ENCODE assay signal across 8 mouse cellular contexts in the genomic region with DNA sequence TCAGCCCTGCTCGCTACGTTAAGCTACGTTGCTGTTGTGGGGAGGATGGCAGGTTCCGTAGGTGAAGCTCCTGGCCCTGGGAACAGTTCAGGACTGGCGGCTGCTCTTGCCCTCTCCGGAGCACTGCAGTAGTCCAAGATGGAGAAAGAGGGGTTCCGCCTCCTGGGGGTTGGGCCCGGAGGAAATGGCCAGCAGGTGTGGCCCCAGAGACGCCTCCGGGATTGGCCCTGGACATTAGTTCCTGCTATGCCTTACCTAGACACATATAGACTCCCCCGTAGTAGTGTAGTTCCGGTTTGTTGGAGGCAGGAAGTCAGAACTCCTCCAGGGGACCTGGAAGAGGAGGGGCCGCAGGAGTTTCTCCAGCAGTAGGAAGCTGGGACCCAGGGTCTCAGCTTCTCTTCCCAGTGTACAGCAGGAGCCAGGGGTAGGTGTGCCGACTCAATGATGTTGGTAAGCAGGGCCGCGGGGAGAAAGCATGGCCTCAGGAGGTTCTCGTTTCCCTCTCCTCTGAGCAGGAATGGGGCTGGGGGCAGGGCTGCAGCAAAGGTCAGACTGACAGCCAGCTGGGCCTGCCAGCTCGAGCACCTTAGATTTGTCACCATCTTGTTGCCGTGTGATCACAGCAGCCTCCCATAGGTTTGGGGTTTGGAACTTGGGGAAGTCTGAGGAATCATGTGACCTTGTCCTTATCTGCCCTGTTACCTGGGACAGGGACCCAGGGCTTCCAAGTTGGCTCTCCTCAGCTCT. TPM values are rescaled to one million over a fixed set of nuclear protein-coding genes. Genes with fewer than 3 reads are reported as not detected.
A peak's percentile ranks its signal among the peaks of the same experiment; 100 is the strongest.
DNase-seq lines count a peak whose midpoint lies in the region; ATAC-seq and TF ChIP-seq lines count a peak whose summit lies in the region.

No protein-coding gene starts in this region.

- H3K4me3 ChIP-seq in brown adipose tissue, adult 24 weeks (ENCODE audit: insufficient read depth, low read depth, low read length): peak overlapping the region; percentile 13; the same call in 1 of the 2 replicates
- peak overlapping the region; percentile 37 for H3K4me3 ChIP-seq in intestine, postnatal 0 days (ENCODE audit: low read depth, low read length)

- peak overlapping the region; percentile 70 for H3K4me2 ChIP-seq in intestine, postnatal 0 days (replicated peaks; ENCODE audit: low read depth)

- DNase-seq in kidney, adult 11 months: peak; percentile 49
- no peak for DNase-seq in kidney, postnatal 14 days
- DNase-seq in adipocyte (ENCODE audit: low spot score): no peak
- no peak for DNase-seq in ovary, postnatal 14 days (ENCODE audit: low spot score)
- no peak for DNase-seq in gastrocnemius, adult 18-20 months (ENCODE audit: low spot score)

- peaks cover 38% of the 10 kb centered on the region for H3K36me3 ChIP-seq in intestine, postnatal 0 days (ENCODE audit: control insufficient read depth, insufficient read depth)

- H3K27ac ChIP-seq in brown adipose tissue, adult 24 weeks (replicated peaks; ENCODE audit: low read depth, low read length): no peak overlapping the region
- H3K27ac ChIP-seq in intestine, postnatal 0 days (ENCODE audit: low read depth, low read length): peak overlapping the region; percentile 90

- peaks cover 27% of the 10 kb centered on the region for H3K4me1 ChIP-seq in brown adipose tissue, adult 24 weeks (ENCODE audit: control insufficient read depth, insufficient read depth, insufficient read length, low read length)
- peaks cover 13% of the 10 kb centered on the region; the same call in 1 of the 2 replicates for H3K4me1 ChIP-seq in intestine, postnatal 0 days (replicated peaks; ENCODE audit: control insufficient read depth, insufficient read depth, low read length)

- no peaks in the 10 kb centered on the region for H3K27me3 ChIP-seq in intestine, postnatal 0 days (replicated peaks; ENCODE audit: control insufficient read depth, insufficient read depth, low read length)

- 23% methylated on average over 19 of the region's 19 CpGs for WGBS in intestine, postnatal 0 days

- peak; percentile 18; the same call in 1 of the 2 replicates for TF ChIP-seq CTCF in intestine, postnatal 0 days (IDR thresholded peaks at IDR 0.05; ENCODE audit: low read depth)

- peak overlapping the region; percentile 56 for H3K9ac ChIP-seq in intestine, postnatal 0 days (ENCODE audit: low read depth, low read length)

- ATAC-seq in intestine, postnatal 0 days: peak; percentile 60
- peak; percentile 65 for ATAC-seq in megakaryocyte, adult 5-6 weeks (ENCODE audit: poor library complexity, severe bottlenecking)

- H3K9me3 ChIP-seq in intestine, postnatal 0 days (ENCODE audit: control insufficient read depth): no peaks in the 10 kb centered on the region

RNA-seq across cellular contexts. Expression of a gene that starts 16.5 kb away (rescaled TPM):
- 575 and 685 TPM in 2 replicates for polyA plus RNA-seq in brown adipose tissue, adult 24 weeks (2012; ENCODE audit: insufficient read depth, insufficient read length, missing spikeins)
- polyA plus RNA-seq in intestine, postnatal 0 days (2015; fragmentation: Nextera tagmentation; extraction: Ambion mirVana): 832 and 868 TPM in 2 replicates
- 1,875 and 2,228 TPM in 2 replicates for total RNA-seq in megakaryocyte, adult 5-6 weeks (2015)
- 1,202 and 1,250 TPM in 2 replicates for total RNA-seq in megakaryocyte, adult 5-6 weeks (2017)
- total RNA-seq in gastrocnemius, adult 18-20 months (2021): 100 to 1,000 TPM; 617 to 621 TPM

RNA-seq across cellular contexts. Expression of a gene that starts 22.2 kb away (rescaled TPM):
- 9.9 and 15.0 TPM in 2 replicates for polyA plus RNA-seq in brown adipose tissue, adult 24 weeks (2012; ENCODE audit: insufficient read depth, insufficient read length, missing spikeins)
- 9.3 and 9.6 TPM in 2 replicates for polyA plus RNA-seq in intestine, postnatal 0 days (2015; fragmentation: Nextera tagmentation; extraction: Ambion mirVana)
- 9.0 and 9.2 TPM in 2 replicates for total RNA-seq in megakaryocyte, adult 5-6 weeks (2015)
- total RNA-seq in megakaryocyte, adult 5-6 weeks (2017): 13.2 and 13.4 TPM in 2 replicates
- 10 to 100 TPM; 27.9 to 31.1 TPM for total RNA-seq in gastrocnemius, adult 18-20 months (2021)

RNA-seq across cellular contexts. Expression of a gene that starts 36.3 kb away (rescaled TPM):
- 10.6 and 12.2 TPM in 2 replicates for polyA plus RNA-seq in brown adipose tissue, adult 24 weeks (2012; ENCODE audit: insufficient read depth, insufficient read length, missing spikeins)
- polyA plus RNA-seq in intestine, postnatal 0 days (2015; fragmentation: Nextera tagmentation; extraction: Ambion mirVana): 65.1 and 71.1 TPM in 2 replicates
- 81.3 and 93.8 TPM in 2 replicates for total RNA-seq in megakaryocyte, adult 5-6 weeks (2015)
- total RNA-seq in megakaryocyte, adult 5-6 weeks (2017): 151 and 199 TPM in 2 replicates
- 10 to 100 TPM; 87.2 to 94.2 TPM for total RNA-seq in gastrocnemius, adult 18-20 months (2021)

RNA-seq across cellular contexts. Expression of a gene that starts 58.3 kb away (rescaled TPM):
- polyA plus RNA-seq in brown adipose tissue, adult 24 weeks (2012; ENCODE audit: insufficient read depth, insufficient read length, missing spikeins): 11.4 and 18.4 TPM in 2 replicates
- polyA plus RNA-seq in intestine, postnatal 0 days (2015; fragmentation: Nextera tagmentation; extraction: Ambion mirVana): 5.0 and 6.4 TPM in 2 replicates
- total RNA-seq in megakaryocyte, adult 5-6 weeks (2015): 3.6 and 5.4 TPM in 2 replicates
- 2.0 and 3.3 TPM in 2 replicates for total RNA-seq in megakaryocyte, adult 5-6 weeks (2017)
- 10 to 100 TPM; 14.8 to 16.5 TPM for total RNA-seq in gastrocnemius, adult 18-20 months (2021)
